Mouse (Mus musculus) mesoderm, embryonic 11.5 days (tissue): Measurements from ENCODE around the gene Rrp12.

Experiments used
- DNase-seq: peaks from one replicate; pipeline ENCODE4 v3.0.0-alpha.2; 2012; ENCODE audit warnings: low read depth, low spot score

Rrp12 gene

GRCm38 (mm10) chr19:41830106-41831031 is 65.6 kb downstream of the Rrp12 start:
- DNase-seq, result no peak

- DNase-seq, result peak; percentile 85
Measured at GRCm38 (mm10) chr19:41829381-41830105, 66.4 kb downstream of the Rrp12 start, which contains the start of gene Frat1. Gene Frat1 (plus strand): TSS chr19:41829970.

GRCm38 (mm10) chr19:41828941-41829340 is 67.0 kb downstream of the Rrp12 start:
- DNase-seq, result no peak

- DNase-seq, result no peak
Measured at GRCm38 (mm10) chr19:41826529-41826928, 69.4 kb downstream of the Rrp12 start.

- no peak for DNase-seq
Measured at GRCm38 (mm10) chr19:41824950-41825349, 71.0 kb downstream of the Rrp12 start.

GRCm38 (mm10) chr19:41822589-41822988 is 73.4 kb downstream of the Rrp12 start:
- DNase-seq, result no peak

- no peak for DNase-seq
Measured at GRCm38 (mm10) chr19:41821436-41821835, 74.5 kb downstream of the Rrp12 start.

- DNase-seq, result no peak
Measured at GRCm38 (mm10) chr19:41818749-41819148, 77.2 kb downstream of the Rrp12 start.

GRCm38 (mm10) chr19:41817325-41817724 is 78.6 kb downstream of the Rrp12 start:
- no peak for DNase-seq

- DNase-seq, result no peak
Measured at GRCm38 (mm10) chr19:41816915-41817314, 79.1 kb downstream of the Rrp12 start.

- DNase-seq, result no peak
Measured at GRCm38 (mm10) chr19:41816410-41816809, 79.6 kb downstream of the Rrp12 start.

GRCm38 (mm10) chr19:41813374-41813773 is 82.6 kb downstream of the Rrp12 start:
- no peak for DNase-seq
